26 mouse cellular contexts compared by ENCODE assay signal in genomic region chr8:124704376-124704775, GRCm38 (mm10). TPM values are rescaled to one million over a fixed set of nuclear protein-coding genes. Genes with fewer than 3 reads are reported as not detected.
DNase-seq lines count a peak whose midpoint lies in the region.
"Had no signal": no experiment of that assay in that cellular context is flagged by ENCODE, and none has a peak within 500 bp of the region (broad histone marks: within the 10 kb centered on the region; RNA-seq: fewer than 3 reads in every experiment).

No protein-coding gene starts in this region.

- no peaks in the 10 kb centered on the region for H3K27me3 ChIP-seq in heart, embryonic 10.5 days (ENCODE audit: insufficient read depth, poor library complexity, severe bottlenecking)
- H3K27me3 ChIP-seq: CH12.LX; embryonic facial prominence, embryonic 15.5 days; hindbrain, embryonic 12.5 days; hindbrain, embryonic 15.5 days; Patski had no signal

- WGBS in heart, embryonic 10.5 days = 92% methylated on average over 4 of the region's 4 CpGs

- H3K4me3 ChIP-seq in heart, embryonic 10.5 days = no peak overlapping the region
- H3K4me3 ChIP-seq: embryonic facial prominence, embryonic 15.5 days; heart, adult 2 months; hindbrain, embryonic 12.5 days; hindbrain, embryonic 15.5 days had no signal

- no peaks in the 10 kb centered on the region for H3K4me1 ChIP-seq in heart, embryonic 10.5 days
- H3K4me1 ChIP-seq: embryonic facial prominence, embryonic 15.5 days; hindbrain, embryonic 12.5 days; hindbrain, embryonic 15.5 days had no signal

- DNase-seq in heart, adult 11 months = peak; percentile 95
- no peak for DNase-seq in heart, embryonic 10.5 days (ENCODE audit: low spot score)
- DNase-seq in heart, postnatal 14 days = peak; percentile 15 to 19
- no peak for DNase-seq in heart, postnatal 36 days
- peak; percentile 38 for DNase-seq in layer of hippocampus, adult 9-11 months
- no peak for DNase-seq in layer of hippocampus, adult 18-20 months (ENCODE audit: low spot score in 2 of 2)
- peak; percentile 20 for DNase-seq in brain, adult 2 months (ENCODE audit: low read depth, low spot score)
- DNase-seq in left cerebral cortex, adult 11 months (ENCODE audit: low spot score) = no peak
- DNase-seq: adrenal gland, postnatal 10 days; adrenal gland, postnatal 36 days; B cell, adult 2 months; cerebellum, adult 11-12 months; cerebellum, adult 8-10 months; cerebellum, postnatal 10 days; cerebellum, postnatal 36 days; embryo, embryonic 11 days; forebrain, postnatal 0 days; gastrocnemius, postnatal 25 days had no signal

- intact Hi-C loops in heart, postnatal 14 days (cut with DNase I) = no loop called here
- intact Hi-C loops in heart, postnatal 36 days (cut with DNase I) = no loop called here

- no peaks in the 10 kb centered on the region for H3K9me3 ChIP-seq in heart, embryonic 10.5 days
- H3K9me3 ChIP-seq: embryonic facial prominence, embryonic 15.5 days; G1E; hindbrain, embryonic 12.5 days; hindbrain, embryonic 15.5 days had no signal

- peaks cover 63% of the 10 kb centered on the region for H3K36me3 ChIP-seq in heart, embryonic 10.5 days

- H3K27ac ChIP-seq in heart, embryonic 10.5 days = no peak overlapping the region
- H3K27ac ChIP-seq: embryonic facial prominence, embryonic 15.5 days; heart, adult 2 months; hindbrain, embryonic 12.5 days; hindbrain, embryonic 15.5 days had no signal

RNA-seq across cellular contexts. Expression of gene Ttc13, which starts 17.4 kb away (rescaled TPM):
- 43.7 and 44.6 TPM in 2 replicates for polyA plus RNA-seq in heart, embryonic 10.5 days (2016; fragmentation: Nextera tagmentation; extraction: Ambion mirVana)
- 10 to 100 TPM; 19.3 to 19.9 TPM for total RNA-seq in heart, postnatal 14 days (2021)
- total RNA-seq in heart, postnatal 36 days (2021) = 10 to 100 TPM; 16.7 to 17.4 TPM
- 10 to 100 TPM; 41.3 to 41.6 TPM for total RNA-seq in layer of hippocampus, adult 18-20 months (2021)

RNA-seq across cellular contexts. Expression of gene Arv1, which starts 17.6 kb away (rescaled TPM):
- polyA plus RNA-seq in heart, embryonic 10.5 days (2016; fragmentation: Nextera tagmentation; extraction: Ambion mirVana) = 21.3 and 26.7 TPM in 2 replicates
- total RNA-seq in heart, postnatal 14 days (2021) = 1 to 10 TPM; 5.4 TPM
- 1 to 10 TPM; 3.6 to 5.6 TPM for total RNA-seq in heart, postnatal 36 days (2021)
- total RNA-seq in layer of hippocampus, adult 18-20 months (2021) = 10 to 100 TPM; 12.0 to 12.8 TPM

RNA-seq across cellular contexts. Expression of gene 2310022B05Rik, which starts 41.2 kb away (rescaled TPM):
- 32.6 and 34.7 TPM in 2 replicates for polyA plus RNA-seq in heart, embryonic 10.5 days (2016; fragmentation: Nextera tagmentation; extraction: Ambion mirVana)
- total RNA-seq in heart, postnatal 14 days (2021) = 100 to 1,000 TPM in 1 of 2 experiments, 10 to 100 TPM in 1; 85.6 to 103 TPM
- 10 to 100 TPM; 68.7 to 73.6 TPM for total RNA-seq in heart, postnatal 36 days (2021)
- 10 to 100 TPM; 72.1 to 76.9 TPM for total RNA-seq in layer of hippocampus, adult 18-20 months (2021)

RNA-seq across cellular contexts. Expression of gene Fam89a, which starts 47.3 kb away (rescaled TPM):
- 2.5 and 8.2 TPM in 2 replicates for polyA plus RNA-seq in heart, embryonic 10.5 days (2016; fragmentation: Nextera tagmentation; extraction: Ambion mirVana)
- total RNA-seq in heart, postnatal 14 days (2021) = 1 to 10 TPM; 1.8 to 1.9 TPM
- total RNA-seq in heart, postnatal 36 days (2021) = 1 to 10 TPM in 1 of 2 experiments, under 1 TPM in 1; 0.75 to 1.6 TPM
- total RNA-seq in layer of hippocampus, adult 18-20 months (2021) = 1 to 10 TPM; 1.0 to 1.1 TPM
- total RNA-seq: G1E; hematopoietic stem cell, adult 5-6 weeks had no signal
- polyA plus RNA-seq: G1E had no signal

Comparison
In these comparisons a context has a peak if more than half of its experiments do, and no peak if none do; other contexts are left out.
1. DNase-seq: peak in heart, adult 11 months (single experiment), heart, postnatal 14 days (2 of 2), layer of hippocampus, adult 9-11 months (single experiment) and brain, adult 2 months (single experiment); none in heart, embryonic 10.5 days (single experiment), heart, postnatal 36 days (0 of 2), layer of hippocampus, adult 18-20 months (0 of 2) and left cerebral cortex, adult 11 months (single experiment).